Mouse (Mus musculus) ES-Bruce4 (cell line): ENCODE results near the gene Sec62.

Experiments used
- CTCF ChIP-seq: IDR thresholded peaks from one replicate; pipeline ENCODE4 v1.8.1; 2011; ENCODE audit warnings: low read depth, low read length
- EP300 ChIP-seq: IDR thresholded peaks from 2 replicates; pipeline ENCODE4 v1.6.1; 2011; ENCODE audit warnings: low read depth, low read length; ENCODE audit not compliant: insufficient read depth
- POLR2A ChIP-seq: IDR thresholded peaks from one replicate; pipeline ENCODE4 v1.8.1; 2011; ENCODE audit warnings: low read length; ENCODE audit not compliant: insufficient read depth

DNA sequence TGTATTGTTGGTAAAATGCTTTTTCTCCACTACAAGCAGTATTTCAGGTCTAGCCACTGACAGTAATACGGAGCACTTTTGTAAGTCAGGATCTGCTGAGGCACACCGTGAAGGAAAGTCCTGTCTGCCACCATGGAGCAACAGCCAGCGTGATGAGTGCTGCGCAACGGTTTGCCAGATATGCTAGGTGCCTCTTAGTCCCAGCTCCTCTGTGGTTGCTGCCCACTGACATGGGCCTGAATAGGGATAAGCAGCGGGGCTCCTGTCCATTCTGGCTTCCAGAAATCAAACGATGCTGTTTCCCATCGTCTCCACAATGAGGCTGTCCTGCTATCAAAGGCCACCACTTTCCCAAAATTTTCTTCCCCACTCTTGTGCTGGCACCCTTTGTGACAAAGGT, 29.5 kb downstream of the Sec62 start:
- TF ChIP-seq CTCF = no peak
- no peak for TF ChIP-seq EP300
- no peak for TF ChIP-seq POLR2A
